Mouse (Mus musculus) MEL (cell line): ENCODE measurements around the gene Znfx1. TPM values are rescaled to one million over a fixed set of nuclear protein-coding genes. Genes with fewer than 3 reads are reported as not detected.

Source experiments
- DNase-seq: peaks from one replicate; pipeline ENCODE4 v3.0.0; 2011; ENCODE audit warnings: low read depth, low spot score
- H3K27ac ChIP-seq: 2 replicates; pipeline ENCODE4 v1.5.1; 2012; ENCODE audit warnings: low read depth, mild to moderate bottlenecking, control low read depth, low read length, moderate library complexity; ENCODE audit not compliant: control insufficient read depth
- H3K27me3 ChIP-seq, 2 experiments: fragments of 150-350 bp in 1 of 2; sonication (generic) in 1 of 2; 2 replicates each; pipeline ENCODE4 v1.6.1; 2012; ENCODE audit warnings: low read length in 2 of 2, mild to moderate bottlenecking in 2 of 2, improper control_type of control experiment in 1 of 2, moderate library complexity in 1 of 2; ENCODE audit not compliant: insufficient read depth in 2 of 2, control insufficient read depth in 1 of 2
- H3K36me3 ChIP-seq, 2 experiments: 2 replicates each; pipeline ENCODE4 v1.6.1; 2012 to 2014; ENCODE audit warnings: low read length in 2 of 2, improper control_type of control experiment in 1 of 2, inconsistent platforms in 1 of 2, mild to moderate bottlenecking in 1 of 2; ENCODE audit not compliant: insufficient read depth in 2 of 2, control insufficient read depth in 1 of 2
- H3K4me1 ChIP-seq, 2 experiments: fragments of 150-350 bp in 1 of 2; sonication (generic) in 1 of 2; 2 replicates each; pipeline ENCODE4 v1.6.1; 2012; ENCODE audit warnings: low read length in 2 of 2, improper control_type of control experiment in 1 of 2, mild to moderate bottlenecking in 1 of 2; ENCODE audit not compliant: insufficient read depth in 2 of 2, control insufficient read depth in 1 of 2
- H3K4me3 ChIP-seq, 2 experiments: fragments of 150-350 bp in 1 of 2; sonication (generic) in 1 of 2; 2 replicates each; pipeline ENCODE4 v1.5.1; 2012; ENCODE audit warnings: low read depth in 2 of 2, low read length in 2 of 2, mild to moderate bottlenecking in 2 of 2, moderate library complexity in 2 of 2, control low read depth in 1 of 2, improper control_type of control experiment in 1 of 2; ENCODE audit not compliant: control insufficient read depth in 1 of 2, insufficient read depth in 1 of 2
- H3K79me2 ChIP-seq: 2 replicates; pipeline ENCODE4 v1.6.1; 2012; ENCODE audit warnings: mild to moderate bottlenecking, low read length, moderate library complexity; ENCODE audit not compliant: control insufficient read depth, poor library complexity, insufficient read depth
- H3K9ac ChIP-seq: 2 replicates; pipeline ENCODE4 v1.6.1; 2012; ENCODE audit warnings: low read depth, mild to moderate bottlenecking, control low read depth, low read length, moderate library complexity; ENCODE audit not compliant: control insufficient read depth, poor library complexity, severe bottlenecking
- H3K9me3 ChIP-seq: fragments of 150-350 bp; sonication (generic); replicated peaks from 2 replicates; pipeline ENCODE4 v1.6.1; 2012; ENCODE audit warnings: mild to moderate bottlenecking, low read length, improper control_type of control experiment, moderate library complexity; ENCODE audit not compliant: insufficient read depth
- CHD1 ChIP-seq: IDR thresholded peaks from 2 replicates; pipeline ENCODE4 v1.6.1; 2012; ENCODE audit warnings: low read depth, mild to moderate bottlenecking, inconsistent platforms, low read length, improper control_type of control experiment
- CTCF ChIP-seq, 3 experiments: IDR thresholded peaks in 2 of 3; conservative IDR thresholded peaks in 1 of 3; 2 replicates each; pipeline ENCODE4 v1.5.1; 2011 to 2012; ENCODE audit warnings: low read length in 3 of 3, low read depth in 2 of 3, mild to moderate bottlenecking in 2 of 3, improper control_type of control experiment in 1 of 3, inconsistent platforms in 1 of 3, mixed read lengths in 1 of 3, moderate library complexity in 1 of 3; ENCODE audit not compliant: control insufficient read depth in 1 of 3, insufficient read depth in 1 of 3, poor library complexity in 1 of 3, severe bottlenecking in 1 of 3
- ELF1 ChIP-seq: IDR thresholded peaks from 2 replicates; pipeline ENCODE4 v1.6.1; 2014; ENCODE audit warnings: low read depth, mild to moderate bottlenecking, inconsistent platforms, low read length, improper control_type of control experiment, moderate library complexity
- ETS1 ChIP-seq: IDR thresholded peaks from 2 replicates; pipeline ENCODE4 v1.6.1; 2012; ENCODE audit warnings: low read depth, mild to moderate bottlenecking, inconsistent platforms, low read length, improper control_type of control experiment, moderate library complexity
- GABPA ChIP-seq: IDR thresholded peaks from 2 replicates; pipeline ENCODE4 v1.6.1; 2012; ENCODE audit warnings: low read depth, mild to moderate bottlenecking, inconsistent platforms, low read length, improper control_type of control experiment, moderate library complexity
- GATA1 ChIP-seq: IDR thresholded peaks from 2 replicates; pipeline ENCODE4 v1.6.1; 2011; ENCODE audit warnings: low read depth, low read length, improper control_type of control experiment
- HCFC1 ChIP-seq: IDR thresholded peaks from 2 replicates; pipeline ENCODE4 v1.6.1; 2012; ENCODE audit warnings: low read depth, mild to moderate bottlenecking, inconsistent platforms, low read length, improper control_type of control experiment, moderate library complexity
- KAT2A ChIP-seq: conservative IDR thresholded peaks from 2 replicates; pipeline ENCODE4 v1.6.1; 2012; ENCODE audit warnings: low read depth, low read length, improper control_type of control experiment, inconsistent platforms
- MAX ChIP-seq: IDR thresholded peaks from 2 replicates; pipeline ENCODE4 v1.6.1; 2011; ENCODE audit warnings: low read length, improper control_type of control experiment
- MAZ ChIP-seq: IDR thresholded peaks from 2 replicates; pipeline ENCODE4 v1.6.1; 2012; ENCODE audit warnings: low read depth, mild to moderate bottlenecking, inconsistent platforms, low read length, improper control_type of control experiment
- MEF2A ChIP-seq: IDR thresholded peaks from 2 replicates; pipeline ENCODE4 v1.6.1; 2014; ENCODE audit warnings: low read depth, mild to moderate bottlenecking, inconsistent platforms, low read length, improper control_type of control experiment; ENCODE audit not compliant: poor library complexity, insufficient replicate concordance, severe bottlenecking; ENCODE audit errors: extremely low read depth
- MXI1 ChIP-seq: IDR thresholded peaks from 2 replicates; pipeline ENCODE4 v1.6.1; 2011; ENCODE audit warnings: mild to moderate bottlenecking, low read depth, low read length, improper control_type of control experiment
- MYC ChIP-seq: IDR thresholded peaks from 2 replicates; pipeline ENCODE4 v1.6.1; 2011; ENCODE audit warnings: low read depth, mild to moderate bottlenecking, low read length, improper control_type of control experiment, moderate library complexity
- NELFE ChIP-seq: IDR thresholded peaks from 2 replicates; pipeline ENCODE4 v1.6.1; 2011; ENCODE audit warnings: low read depth, low read length, improper control_type of control experiment
- NRF1 ChIP-seq: IDR thresholded peaks from 2 replicates; pipeline ENCODE4 v1.6.1; 2014; ENCODE audit warnings: low read depth, mild to moderate bottlenecking, inconsistent platforms, low read length, improper control_type of control experiment, moderate library complexity; ENCODE audit not compliant: poor library complexity, insufficient read depth, severe bottlenecking
- POLR2A ChIP-seq, 2 experiments: IDR thresholded peaks; 2 replicates each; pipeline ENCODE4 v1.6.1; 2011 to 2012; ENCODE audit warnings: low read length in 2 of 2, mild to moderate bottlenecking in 2 of 2, control low read depth in 1 of 2, improper control_type of control experiment in 1 of 2, low read depth in 1 of 2, moderate library complexity in 1 of 2; ENCODE audit not compliant: control insufficient read depth in 1 of 2, insufficient read depth in 1 of 2, poor library complexity in 1 of 2
- POLR2AphosphoS2 ChIP-seq: IDR thresholded peaks from 2 replicates; pipeline ENCODE4 v1.6.1; 2011; ENCODE audit warnings: low read length, improper control_type of control experiment
- POLR2AphosphoS5 ChIP-seq: IDR thresholded peaks from 2 replicates; pipeline ENCODE4 v1.6.1; 2012; ENCODE audit warnings: low read depth, borderline replicate concordance, mild to moderate bottlenecking, inconsistent platforms, low read length, moderate library complexity, mixed read lengths
- RAD21 ChIP-seq: IDR thresholded peaks from 2 replicates; pipeline ENCODE4 v1.6.1; 2011; ENCODE audit warnings: mild to moderate bottlenecking, low read depth, low read length, improper control_type of control experiment
- RCOR1 ChIP-seq: IDR thresholded peaks from 2 replicates; pipeline ENCODE4 v1.6.1; 2012; ENCODE audit warnings: low read depth, mild to moderate bottlenecking, inconsistent platforms, low read length, improper control_type of control experiment
- SIN3A ChIP-seq: IDR thresholded peaks from 2 replicates; pipeline ENCODE4 v1.6.1; 2012; ENCODE audit warnings: low read length, improper control_type of control experiment, inconsistent platforms
- SMC3 ChIP-seq: IDR thresholded peaks from 2 replicates; pipeline ENCODE4 v1.6.1; 2011; ENCODE audit warnings: low read depth, low read length, improper control_type of control experiment
- TBP ChIP-seq: IDR thresholded peaks from 2 replicates; pipeline ENCODE4 v1.8.0; 2011; ENCODE audit warnings: low read depth, low read length, improper control_type of control experiment
- TCF12 ChIP-seq: IDR thresholded peaks from 2 replicates; pipeline ENCODE4 v1.6.1; 2014; ENCODE audit warnings: low read depth, mild to moderate bottlenecking, inconsistent platforms, low read length, improper control_type of control experiment, moderate library complexity
- UBTF ChIP-seq: IDR thresholded peaks from 2 replicates; pipeline ENCODE4 v1.6.1; 2012; ENCODE audit warnings: low read depth, mild to moderate bottlenecking, inconsistent platforms, low read length, improper control_type of control experiment, moderate library complexity, borderline replicate concordance; ENCODE audit not compliant: insufficient read depth
- USF1 ChIP-seq: IDR thresholded peaks from 2 replicates; pipeline ENCODE4 v1.6.1; 2014; ENCODE audit warnings: low read depth, mild to moderate bottlenecking, inconsistent platforms, low read length, improper control_type of control experiment, moderate library complexity
- ZKSCAN1 ChIP-seq: IDR thresholded peaks from 2 replicates; pipeline ENCODE4 v1.6.1; 2012; ENCODE audit warnings: low read depth, mild to moderate bottlenecking, inconsistent platforms, low read length, improper control_type of control experiment, moderate library complexity
- ZMIZ1 ChIP-seq: IDR thresholded peaks from 2 replicates; pipeline ENCODE4 v1.6.1; 2012; ENCODE audit warnings: low read depth, mild to moderate bottlenecking, inconsistent platforms, low read length, improper control_type of control experiment, moderate library complexity
- ZNF384 ChIP-seq: IDR thresholded peaks from 2 replicates; pipeline ENCODE4 v1.6.1; 2012; ENCODE audit warnings: low read depth, mild to moderate bottlenecking, inconsistent platforms, low read length, improper control_type of control experiment
- polyA plus RNA-seq, 2 experiments: library from polyadenylated mRNA; stranded (reverse) in 1 of 2; unstranded in 1 of 2; fragments of >175 nt in 1 of 2; fragments of >200 nt in 1 of 2; gene quantifications; 2 replicates each; pipeline versions ENCODE4 v1.2.1 to v1.2.4; 2012; ENCODE audit warnings: low replicate concordance in 2 of 2, low read depth in 1 of 2; ENCODE audit not compliant: insufficient read length in 2 of 2, insufficient read depth in 1 of 2, missing spikeins in 1 of 2
- total RNA-seq: library from RNA; depleted of rRNA; stranded (reverse); fragments of 300-350 nt; gene quantifications from 2 replicates; pipeline ENCODE4 v1.2.3, GENCODE M21; 2012

Gene Znfx1
- total and polyA plus RNA-seq, 3 experiments, result 15.6 to 17.1 TPM; not detected in 1

DNA sequence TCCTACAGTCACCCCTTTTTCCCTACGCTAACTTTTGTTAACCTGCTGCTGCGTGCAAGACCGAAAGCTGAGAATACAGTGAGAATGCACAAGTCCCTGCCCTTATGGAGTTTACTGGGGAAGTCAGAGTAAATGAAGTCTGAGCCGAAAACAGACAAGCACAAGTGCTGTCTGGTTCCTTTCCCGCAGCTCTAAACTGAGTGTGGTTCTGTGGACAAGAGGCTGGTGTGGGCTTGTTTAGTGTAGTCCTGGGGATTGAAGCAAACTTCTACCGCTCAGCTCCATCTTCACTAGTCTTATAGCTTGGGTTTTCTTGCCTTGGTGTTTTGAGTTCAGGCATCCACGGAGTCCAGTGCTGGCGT is 66.3 kb downstream of the Znfx1 start:
- peak overlapping the region; percentile 74 to 78 for H3K4me3 ChIP-seq

DNA sequence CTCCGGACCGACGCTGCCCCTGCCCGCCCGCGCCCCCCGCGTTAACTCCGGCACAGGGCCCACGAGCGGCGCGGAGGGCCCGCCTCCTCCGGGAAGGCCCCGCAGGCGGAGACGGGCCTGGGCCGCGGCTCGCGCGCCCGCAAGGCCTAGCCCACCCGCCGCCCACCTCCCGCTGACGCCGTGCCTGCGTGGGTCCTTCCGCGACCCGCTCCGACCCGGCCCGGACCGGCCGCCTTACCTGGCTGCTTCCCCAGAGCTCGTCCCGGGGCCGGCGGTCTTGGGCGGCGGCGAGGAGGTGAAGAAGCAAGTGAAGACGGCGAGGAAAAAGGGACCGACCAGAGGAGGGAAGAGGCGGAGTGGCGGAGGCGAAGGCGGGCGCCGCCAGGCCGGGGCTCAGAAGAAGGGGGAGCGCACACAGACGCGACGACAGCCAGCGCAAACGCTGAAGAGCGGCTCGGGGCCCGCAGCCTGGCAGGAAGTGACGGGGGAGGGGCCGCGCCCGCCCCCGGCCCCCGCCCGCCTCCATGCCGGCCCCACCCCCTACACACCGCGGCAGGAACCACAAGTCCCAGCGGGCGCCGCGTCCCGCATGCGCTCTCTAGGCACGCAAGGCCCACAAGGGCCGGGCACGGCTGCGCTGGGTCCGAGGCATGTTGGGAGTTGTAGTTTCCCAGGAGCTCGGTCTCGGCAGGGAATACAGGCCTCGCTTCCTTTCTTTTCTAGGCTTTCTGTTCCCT is 66.9 kb downstream of the Znfx1 start, which contains the start of gene Stau1:
Gene Stau1 (minus strand): TSS at position 504 of the 737 bp plus-strand sequence.
- DNase-seq, result peak; percentile 97
- peak within 1 kb of the TSS; percentile 87 for H3K9ac ChIP-seq
- H3K79me2 ChIP-seq, result peaks cover 40% of the 10 kb centered on the region
- H3K27me3 ChIP-seq, result no peaks in the 10 kb centered on the region
- no peaks in the 10 kb centered on the region for H3K9me3 ChIP-seq
- peak within 1 kb of the TSS; percentile 78 to 84 for H3K4me3 ChIP-seq
- peak; percentile 76; the same call in 1 of the 2 replicates for TF ChIP-seq MXI1
- no peak for TF ChIP-seq RAD21
- TF ChIP-seq TCF12, result peak; percentile 65; the same call in 1 of the 2 replicates
- peak; percentile 97 for TF ChIP-seq KAT2A
- no peak for TF ChIP-seq CHD1
- peak; percentile 85; the same call in 1 of the 2 replicates for TF ChIP-seq MAZ
- peak; percentile 86 for TF ChIP-seq NELFE
- TF ChIP-seq USF1, result peak; percentile 56
- TF ChIP-seq ELF1, result peak; percentile 78
- TF ChIP-seq MYC, result peak; percentile 72; the same call in 1 of the 2 replicates
- no peak for TF ChIP-seq SMC3
- no peak for TF ChIP-seq RCOR1
- peak; percentile 85 for TF ChIP-seq ZMIZ1
- no peak for TF ChIP-seq ZKSCAN1
- peak; percentile 88 for TF ChIP-seq NRF1
- peak; percentile 66 to 77 for TF ChIP-seq POLR2A (IDR thresholded peaks at IDR 0.05; ENCODE audit: control insufficient read depth in 1 of 2, insufficient read depth in 1 of 2, low read depth in 1 of 2, low read length in 2 of 2, poor library complexity in 1 of 2)
- TF ChIP-seq MAX, result peak; percentile 12; the same call in 1 of the 2 replicates
- TF ChIP-seq POLR2AphosphoS2, result peak; percentile 46; the same call in 1 of the 2 replicates
- TF ChIP-seq MEF2A, result no peak
- TF ChIP-seq CTCF (IDR thresholded peaks at IDR 0.05 in 2 of 3, conservative IDR thresholded peaks at IDR 0.05 in 1 of 3; ENCODE audit: control insufficient read depth in 1 of 3, insufficient read depth in 1 of 3, low read depth in 2 of 3, low read length in 3 of 3, poor library complexity in 1 of 3, severe bottlenecking in 1 of 3), result no peak
- no peak for TF ChIP-seq UBTF
- TF ChIP-seq GABPA, result no peak; the same call in 1 of the 2 replicates
- peak; percentile 95 for TF ChIP-seq HCFC1
- no peak for TF ChIP-seq GATA1
- peak; percentile 95 for TF ChIP-seq SIN3A
- 0 out of 2 replicates have a peak, but pooled peaks have one; percentile 44 for TF ChIP-seq ETS1
- peaks cover 0 to 22% of the 10 kb centered on the region in 2 experiments; a peak in 2 of 4 replicates for H3K36me3 ChIP-seq
- H3K27ac ChIP-seq, result peak within 1 kb of the TSS; percentile 77
- peaks cover 5 to 9% of the 10 kb centered on the region in 2 experiments for H3K4me1 ChIP-seq

More for the DNA sequence above, 66.3 kb downstream of the Znfx1 start:
- H3K79me2 ChIP-seq, result peaks cover 36% of the 10 kb centered on the region
- peaks cover 0 to 19% of the 10 kb centered on the region in 2 experiments; a peak in 2 of 4 replicates for H3K36me3 ChIP-seq
- peak overlapping the region; percentile 77 for H3K9ac ChIP-seq
- no peak for DNase-seq
- H3K27ac ChIP-seq, result peak overlapping the region; percentile 74
- H3K27me3 ChIP-seq, result no peaks in the 10 kb centered on the region
- TF ChIP-seq ZNF384 (no peak), SIN3A (peak; percentile 16), POLR2AphosphoS5 (no peak), MAX (peak; percentile 11; the same call in 1 of the 2 replicates), GATA1 (0 out of 2 replicates have a peak, but pooled peaks have one; percentile 3), MYC (0 out of 2 replicates have a peak, but pooled peaks have one; percentile 7), POLR2A (IDR thresholded peaks at IDR 0.05; ENCODE audit: control insufficient read depth in 1 of 2, insufficient read depth in 1 of 2, low read depth in 1 of 2, low read length in 2 of 2, poor library complexity in 1 of 2) (peak in 1 of 2 experiments; percentile 34; a peak in 1 of 4 replicates), TBP (peak; percentile 55), POLR2AphosphoS2 (0 out of 2 replicates have a peak, but pooled peaks have one; percentile 14)
- no peaks in the 10 kb centered on the region for H3K9me3 ChIP-seq
- peaks cover 5 to 9% of the 10 kb centered on the region in 2 experiments for H3K4me1 ChIP-seq
